Comparison of ENCODE assay signal across 26 mouse cellular contexts in genomic region chr4:53177696-53178095, GRCm38 (mm10).
"Had no signal": no experiment of that assay in that cellular context is flagged by ENCODE, and none has a peak within 500 bp of the region (broad histone marks: within the 10 kb centered on the region; RNA-seq: fewer than 3 reads in every experiment).

No protein-coding gene starts in this region.

- H3K4me3 ChIP-seq: gastrocnemius, adult 2 months; heart, adult 2 months; heart, embryonic 10.5 days; heart, embryonic 12.5 days; hindbrain, embryonic 10.5 days; hindbrain, embryonic 13.5 days; hindbrain, embryonic 15.5 days; intestine, embryonic 15.5 days; layer of hippocampus, adult 2 months; left cerebral cortex, adult 2 months; limb, embryonic 10.5 days; limb, embryonic 12.5 days; liver, embryonic 13.5 days; liver, embryonic 15.5 days had no signal

- H3K27ac ChIP-seq: gastrocnemius, adult 2 months; heart, adult 2 months; heart, embryonic 10.5 days; hindbrain, embryonic 10.5 days; hindbrain, embryonic 13.5 days; hindbrain, embryonic 15.5 days; intestine, embryonic 15.5 days; layer of hippocampus, adult 2 months; left cerebral cortex, adult 2 months; limb, embryonic 10.5 days; limb, embryonic 12.5 days; liver, embryonic 13.5 days; liver, embryonic 15.5 days had no signal

- H3K9ac ChIP-seq: heart, embryonic 12.5 days; hindbrain, embryonic 13.5 days; hindbrain, embryonic 15.5 days; intestine, embryonic 15.5 days; limb, embryonic 12.5 days; liver, embryonic 13.5 days; liver, embryonic 15.5 days had no signal

- ATAC-seq: inflammation-experienced regulatory T-cells, adult 6 months; intestine, embryonic 15.5 days; intestine, postnatal 0 days had no signal

- H3K9me3 ChIP-seq: heart, embryonic 10.5 days; heart, embryonic 12.5 days; hindbrain, embryonic 10.5 days; hindbrain, embryonic 13.5 days; hindbrain, embryonic 15.5 days; intestine, embryonic 15.5 days; limb, embryonic 10.5 days; liver, embryonic 13.5 days; liver, embryonic 15.5 days had no signal

- H3K4me1 ChIP-seq: heart, embryonic 12.5 days; hindbrain, embryonic 10.5 days; hindbrain, embryonic 13.5 days; hindbrain, embryonic 15.5 days; intestine, embryonic 15.5 days; liver, embryonic 13.5 days; liver, embryonic 15.5 days had no signal

- DNase-seq: gastrocnemius, adult 2 months; gastrocnemius, postnatal 10 days; gastrocnemius, postnatal 25 days; heart, adult 2 months; heart, postnatal 10 days; heart, postnatal 4 days; kidney, adult 18-20 months; kidney, adult 8-10 months; kidney, postnatal 10 days; kidney, postnatal 25 days; liver; liver, embryonic 13.5 days had no signal

- H3K27me3 ChIP-seq: heart, embryonic 12.5 days; hindbrain, embryonic 13.5 days; hindbrain, embryonic 15.5 days; intestine, embryonic 15.5 days; limb, embryonic 12.5 days; liver, embryonic 13.5 days; liver, embryonic 15.5 days had no signal

- H3K4me2 ChIP-seq: heart, embryonic 12.5 days; hindbrain, embryonic 13.5 days; hindbrain, embryonic 15.5 days; intestine, embryonic 15.5 days; limb, embryonic 12.5 days; liver, embryonic 11.5 days; liver, embryonic 13.5 days; liver, embryonic 15.5 days had no signal

- H3K36me3 ChIP-seq: heart, embryonic 10.5 days; heart, embryonic 12.5 days; hindbrain, embryonic 10.5 days; hindbrain, embryonic 13.5 days; hindbrain, embryonic 15.5 days; intestine, embryonic 15.5 days; limb, embryonic 10.5 days; limb, embryonic 12.5 days; liver, embryonic 13.5 days; liver, embryonic 15.5 days had no signal
